Mouse (Mus musculus): ENCODE results near the gene Rad54l. TPM values are rescaled to one million over a fixed set of nuclear protein-coding genes. Genes with fewer than 3 reads are reported as not detected.

Gene Rad54l
- total RNA-seq, 2 experiments from 2014 or later, result 0.32 to 0.93 TPM

GRCm38 (mm10) chr4:116074861-116075620 is 48.4 kb downstream of the Rad54l start, which contains the start of the genes Uqcrh and Lrrc41:
Gene Uqcrh (minus strand): TSS chr4:116075071.
Gene Lrrc41 (plus strand): TSS chr4:116075269.
- peak; percentile 94 for DNase-seq (ENCODE audit: low spot score in 2 of 2)

GRCm38 (mm10) chr4:116074145-116074675 is 49.3 kb downstream of the Rad54l start:
- DNase-seq (ENCODE audit: low spot score in 2 of 2), result no peak

GRCm38 (mm10) chr4:116073146-116073545 is 50.3 kb downstream of the Rad54l start:
- no peak for DNase-seq (ENCODE audit: low spot score in 2 of 2)

- no peak for DNase-seq (ENCODE audit: low spot score in 2 of 2)
Measured at GRCm38 (mm10) chr4:116070116-116070515, 53.4 kb downstream of the Rad54l start.

- DNase-seq (ENCODE audit: low spot score in 2 of 2), result no peak
Measured at GRCm38 (mm10) chr4:116063855-116064254, 59.6 kb downstream of the Rad54l start.

GRCm38 (mm10) chr4:116059012-116059726 is 64.3 kb downstream of the Rad54l start:
- DNase-seq (ENCODE audit: low spot score in 2 of 2), result no peak

- DNase-seq (ENCODE audit: low spot score in 2 of 2), result no peak
Measured at GRCm38 (mm10) chr4:116057559-116057958, 65.9 kb downstream of the Rad54l start.

- peak; percentile 83 to 85 for DNase-seq (ENCODE audit: low spot score in 2 of 2)
Measured at GRCm38 (mm10) chr4:116053399-116053961, 70.0 kb downstream of the Rad54l start, which contains the start of gene Nsun4. Gene Nsun4 (minus strand): TSS chr4:116053876.

- DNase-seq (ENCODE audit: low spot score in 2 of 2), result peak; percentile 29 to 32
Measured at GRCm38 (mm10) chr4:116052526-116053293, 70.8 kb downstream of the Rad54l start.

- DNase-seq (ENCODE audit: low spot score in 2 of 2), result no peak
Measured at GRCm38 (mm10) chr4:116049211-116049610, 74.3 kb downstream of the Rad54l start.

- DNase-seq (ENCODE audit: low spot score in 2 of 2), result peak in 1 of 2 experiments; percentile 18
Measured at GRCm38 (mm10) chr4:116048130-116048920, 75.2 kb downstream of the Rad54l start.

- no peak for DNase-seq (ENCODE audit: low spot score in 2 of 2)
Measured at GRCm38 (mm10) chr4:116047681-116048080, 75.8 kb downstream of the Rad54l start.

GRCm38 (mm10) chr4:116046604-116047003 is 76.9 kb downstream of the Rad54l start:
- DNase-seq (ENCODE audit: low spot score in 2 of 2), result no peak

Other genes with a start within 250 kb of the Rad54l start
- gene Kncn, start 239.3 kb downstream of the Rad54l start, total RNA-seq (2021), result not detected
- gene 6430628N08Rik, start 233.0 kb downstream of the Rad54l start, total RNA-seq (2021), result not detected
- not detected for gene Dmbx1, start 183.8 kb downstream of the Rad54l start, total RNA-seq (2021)
- gene Faah, start 105.8 kb downstream of the Rad54l start, total RNA-seq (2021), result 1 to 10 TPM; 4.0 to 4.5 TPM
- 10 to 100 TPM; 28.3 to 29.9 TPM for gene Nsun4, start 69.8 kb downstream of the Rad54l start, total RNA-seq (2021)
- 100 to 1,000 TPM; 565 to 864 TPM for gene Uqcrh, start 48.6 kb downstream of the Rad54l start, total RNA-seq (2021)
- 10 to 100 TPM; 73.7 to 81.7 TPM for gene Lrrc41, start 48.4 kb downstream of the Rad54l start, total RNA-seq (2021)
- gene Pomgnt1, start 150 bp upstream of the Rad54l start, total RNA-seq (2021), result 10 to 100 TPM; 57.0 to 65.1 TPM
- 10 to 100 TPM in 1 of 2 experiments, 1 to 10 TPM in 1; 9.8 to 12.3 TPM for gene Lurap1, start 27.6 kb upstream of the Rad54l start, total RNA-seq (2021)
- not detected for gene Tspan1, start 43.9 kb upstream of the Rad54l start, total RNA-seq (2021)
- gene 1700042G07Rik, start 49.7 kb upstream of the Rad54l start, total RNA-seq (2021), result not detected
- not detected for gene Gm49337, start 49.7 kb upstream of the Rad54l start, total RNA-seq (2021)
- gene Pik3r3, start 97.9 kb upstream of the Rad54l start, total RNA-seq (2021), result 10 to 100 TPM; 16.1 to 18.3 TPM